Mouse (Mus musculus) stomach, postnatal 0 days (tissue): ENCODE measurements at regions not wholly inside any gene's neighbourhood (a gene's known extent, or its start where the extent isn't known, plus 50 kb on each side); places are given as distances from the start of the nearest gene placed in this dataset.

ENCODE experiments used
- CTCF ChIP-seq: IDR thresholded peaks from 2 replicates; pipeline ENCODE4 v1.5.1; 2016; ENCODE audit warnings: antibody characterized with exemption, low read depth, mild to moderate bottlenecking, moderate library complexity
- EP300 ChIP-seq: optimal IDR thresholded peaks from 2 replicates; pipeline ENCODE3; 2016; ENCODE audit warnings: antibody characterized with exemption

- TF ChIP-seq CTCF, result no peak
- no peak for TF ChIP-seq EP300
Observed at GRCm38 (mm10) chr5:7607924-7608323, 263.4 kb upstream of the Zfp804b start.
